ENCODE assay signal across 9 mouse cellular contexts in the genomic region with DNA sequence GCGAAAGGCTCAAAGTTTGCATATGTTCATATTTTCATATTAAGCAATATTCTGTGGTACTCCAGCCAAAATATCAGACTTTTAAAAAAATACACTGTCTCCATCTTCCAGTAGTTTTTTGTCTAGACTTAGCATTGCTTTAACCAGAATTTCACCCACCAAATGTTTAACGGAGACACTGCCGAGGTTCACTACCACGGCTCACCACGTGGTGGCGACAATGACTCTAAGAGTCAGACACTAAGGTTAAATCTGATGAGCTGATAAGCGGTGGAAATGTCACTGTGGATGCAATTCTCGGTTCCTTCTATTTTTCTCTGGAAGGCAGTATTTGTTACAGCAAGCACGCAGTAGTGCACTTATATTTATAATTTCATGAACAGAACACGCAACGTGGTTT.
DNase-seq lines count a peak whose midpoint lies in the region; ATAC-seq and TF ChIP-seq lines count a peak whose summit lies in the region.
"Had no signal": no experiment of that assay in that cellular context is flagged by ENCODE, and none has a peak within 500 bp of the region (broad histone marks: within the 10 kb centered on the region; RNA-seq: fewer than 3 reads in every experiment).

No protein-coding gene starts in this region.

- TF ChIP-seq CTCF in left cerebral cortex, adult 2 months (IDR thresholded peaks at IDR 0.05) = peak; percentile 90
- TF ChIP-seq CTCF in stomach, postnatal 0 days (IDR thresholded peaks at IDR 0.05; ENCODE audit: low read depth) = peak; percentile 82

- H3K27me3 ChIP-seq in heart, embryonic 11.5 days (ENCODE audit: control insufficient read depth, insufficient read depth, low read length) = no peaks in the 10 kb centered on the region
- no peaks in the 10 kb centered on the region for H3K27me3 ChIP-seq in midbrain, embryonic 14.5 days (ENCODE audit: control insufficient read depth, insufficient read depth, low read length)
- H3K27me3 ChIP-seq in stomach, postnatal 0 days (ENCODE audit: control insufficient read depth, insufficient read depth, low read length) = no peaks in the 10 kb centered on the region
- H3K27me3 ChIP-seq: midbrain, embryonic 12.5 days had no signal

- H3K4me1 ChIP-seq in heart, embryonic 11.5 days (ENCODE audit: control insufficient read depth, insufficient read depth, low read length) = no peaks in the 10 kb centered on the region
- no peaks in the 10 kb centered on the region for H3K4me1 ChIP-seq in midbrain, embryonic 14.5 days (ENCODE audit: control insufficient read depth, insufficient read depth, low read length)
- no peaks in the 10 kb centered on the region for H3K4me1 ChIP-seq in stomach, postnatal 0 days (replicated peaks; ENCODE audit: control insufficient read depth, insufficient read depth)
- H3K4me1 ChIP-seq: midbrain, embryonic 12.5 days had no signal

- WGBS in heart, embryonic 11.5 days (ENCODE audit: insufficient replicate concordance) = 31% methylated on average over 11 of the region's 11 CpGs
- 24% methylated on average over 11 of the region's 11 CpGs for WGBS in midbrain, embryonic 14.5 days
- 26% methylated on average over 11 of the region's 11 CpGs for WGBS in stomach, postnatal 0 days

- TF ChIP-seq EP300 in stomach, postnatal 0 days (optimal IDR thresholded peaks at IDR 0.05) = no peak

- H3K36me3 ChIP-seq in heart, embryonic 11.5 days (ENCODE audit: control insufficient read depth, insufficient read depth, low read length) = no peaks in the 10 kb centered on the region
- no peaks in the 10 kb centered on the region for H3K36me3 ChIP-seq in midbrain, embryonic 14.5 days (ENCODE audit: control insufficient read depth, insufficient read depth, low read length)
- no peaks in the 10 kb centered on the region for H3K36me3 ChIP-seq in stomach, postnatal 0 days (ENCODE audit: control insufficient read depth, insufficient read depth, low read length)
- H3K36me3 ChIP-seq: midbrain, embryonic 12.5 days had no signal

- ATAC-seq in heart, embryonic 11.5 days (replicated peaks; ENCODE audit: insufficient number of reproducible peaks, low FRiP score, low TSS enrichment) = no peak
- ATAC-seq in granulocyte monocyte progenitor cell, adult 5-6 weeks (replicated peaks; ENCODE audit: poor library complexity, severe bottlenecking) = peak; percentile 84
- ATAC-seq in midbrain, embryonic 14.5 days (ENCODE audit: low FRiP score, low TSS enrichment) = no peak
- no peak for ATAC-seq in stomach, postnatal 0 days (ENCODE audit: low FRiP score, low TSS enrichment)

- H3K4me2 ChIP-seq in heart, embryonic 11.5 days = no peak overlapping the region
- no peak overlapping the region for H3K4me2 ChIP-seq in midbrain, embryonic 14.5 days (ENCODE audit: low read length)
- H3K4me2 ChIP-seq in stomach, postnatal 0 days (replicated peaks; ENCODE audit: low read depth) = no peak overlapping the region
- H3K4me2 ChIP-seq: midbrain, embryonic 12.5 days had no signal

- DNase-seq in heart, adult 8-10 months (ENCODE audit: low spot score) = peak; percentile 26
- peak; percentile 33 for DNase-seq in adrenal gland, adult 8-10 months
- peak; percentile 87 for DNase-seq in embryo, embryonic 10.5 days (ENCODE audit: low spot score)
- DNase-seq in left cerebral cortex, adult 2 months (ENCODE audit: extremely low spot score in 1 of 2, low spot score in 2 of 2) = peak; percentile 80 to 92
- peak; percentile 93 for DNase-seq in midbrain, embryonic 14.5 days
- DNase-seq in stomach, postnatal 0 days (ENCODE audit: low spot score) = peak; percentile 53

- H3K9ac ChIP-seq in heart, embryonic 11.5 days (ENCODE audit: low read depth, low read length) = no peak overlapping the region
- H3K9ac ChIP-seq in midbrain, embryonic 14.5 days (replicated peaks; ENCODE audit: low read length) = no peak overlapping the region
- H3K9ac ChIP-seq in stomach, postnatal 0 days (ENCODE audit: low read length) = no peak overlapping the region
- H3K9ac ChIP-seq: midbrain, embryonic 12.5 days had no signal

- H3K27ac ChIP-seq in heart, embryonic 11.5 days (ENCODE audit: low read depth, low read length) = no peak overlapping the region
- no peak overlapping the region for H3K27ac ChIP-seq in left cerebral cortex, adult 2 months
- no peak overlapping the region for H3K27ac ChIP-seq in midbrain, embryonic 14.5 days (replicated peaks; ENCODE audit: low read depth, low read length)
- no peak overlapping the region for H3K27ac ChIP-seq in stomach, postnatal 0 days (replicated peaks)
- H3K27ac ChIP-seq: midbrain, embryonic 12.5 days had no signal

- intact Hi-C loops in left cerebral cortex, adult 2 months (cut with DNase I) = loop anchor here (5.0 to 10.0 kb wide), 2 partner anchors 610 to 1422 kb away; no protein-coding TSS in a partner anchor

- H3K4me3 ChIP-seq in heart, embryonic 11.5 days (ENCODE audit: low read depth, low read length) = no peak overlapping the region
- H3K4me3 ChIP-seq in left cerebral cortex, adult 2 months = peak overlapping the region; percentile 14; the same call in 1 of the 2 replicates
- no peak overlapping the region for H3K4me3 ChIP-seq in midbrain, embryonic 14.5 days (replicated peaks; ENCODE audit: low read depth, low read length)
- H3K4me3 ChIP-seq in stomach, postnatal 0 days (ENCODE audit: low read depth, low read length) = no peak overlapping the region
- H3K4me3 ChIP-seq: midbrain, embryonic 12.5 days had no signal

- no peaks in the 10 kb centered on the region for H3K9me3 ChIP-seq in heart, embryonic 11.5 days (replicated peaks; ENCODE audit: control insufficient read depth, low read length)
- no peaks in the 10 kb centered on the region for H3K9me3 ChIP-seq in midbrain, embryonic 14.5 days (ENCODE audit: control insufficient read depth, low read length)
- H3K9me3 ChIP-seq in stomach, postnatal 0 days (ENCODE audit: control insufficient read depth, low read length) = no peaks in the 10 kb centered on the region
- H3K9me3 ChIP-seq: midbrain, embryonic 12.5 days had no signal

Comparison
In these comparisons a context has a peak if more than half of its experiments do, and no peak if none do; other contexts are left out.
1. DNase-seq: peak in every context shown above with its lines; median percentile 93 in midbrain, embryonic 14.5 days; 87 in embryo, embryonic 10.5 days; 86 in left cerebral cortex, adult 2 months; 53 in stomach, postnatal 0 days; 33 in adrenal gland, adult 8-10 months; 26 in heart, adult 8-10 months.